Mouse (Mus musculus) MEL-GATA-1-ER (cell line): Measurements from ENCODE around the gene Cyb5r1.

Experiments used
- DNase-seq: peaks from one replicate; pipeline ENCODE4 v3.0.0-alpha.2; 2012; ENCODE audit warnings: low read depth; ENCODE audit errors: extremely low read depth

The Cyb5r1 gene

GRCm38 (mm10) chr1:134405509-134406413 is at the start of gene Cyb5r1:
Gene Cyb5r1, plus strand, starts transcription at chr1:134405559.
- DNase-seq: peak; percentile 76

- DNase-seq: no peak
These were observed 47.9 kb upstream of the Cyb5r1 start for GRCm38 (mm10) chr1:134357461-134357860.

GRCm38 (mm10) chr1:134360656-134361055 is 44.7 kb upstream of the Cyb5r1 start:
- DNase-seq: peak; percentile 16

GRCm38 (mm10) chr1:134361195-134361856 is 44.0 kb upstream of the Cyb5r1 start:
- DNase-seq: no peak

GRCm38 (mm10) chr1:134361857-134362212 is 43.5 kb upstream of the Cyb5r1 start, which contains the start of gene Tmem183a:
Gene Tmem183a, minus strand, starts transcription at chr1:134361979.
- peak; percentile 78 for DNase-seq

- DNase-seq: no peak
These were observed 42.2 kb upstream of the Cyb5r1 start for GRCm38 (mm10) chr1:134363194-134363593.

- no peak for DNase-seq
These were observed 39.9 kb upstream of the Cyb5r1 start for GRCm38 (mm10) chr1:134365491-134365890.

GRCm38 (mm10) chr1:134368777-134369337 is 36.5 kb upstream of the Cyb5r1 start:
- DNase-seq: peak; percentile 33

- no peak for DNase-seq
These were observed 31.2 kb upstream of the Cyb5r1 start for GRCm38 (mm10) chr1:134374124-134374523.

GRCm38 (mm10) chr1:134381051-134381450 is 24.3 kb upstream of the Cyb5r1 start:
- DNase-seq: no peak

- no peak for DNase-seq
These were observed 23.3 kb upstream of the Cyb5r1 start for GRCm38 (mm10) chr1:134381795-134382625.

GRCm38 (mm10) chr1:134384581-134384980 is 20.8 kb upstream of the Cyb5r1 start:
- DNase-seq: no peak

GRCm38 (mm10) chr1:134385176-134385575 is 20.2 kb upstream of the Cyb5r1 start:
- DNase-seq: no peak

- no peak for DNase-seq
These were observed 19.7 kb upstream of the Cyb5r1 start, which contains the start of gene 4933406M09Rik for GRCm38 (mm10) chr1:134385666-134386065. Gene 4933406M09Rik, plus strand, starts transcription at chr1:134385940.

- no peak for DNase-seq
These were observed 11.5 kb upstream of the Cyb5r1 start for GRCm38 (mm10) chr1:134393827-134394226.

- DNase-seq: no peak
These were observed 7.1 kb upstream of the Cyb5r1 start for GRCm38 (mm10) chr1:134398210-134398609.

- no peak for DNase-seq
These were observed 5.6 kb upstream of the Cyb5r1 start for GRCm38 (mm10) chr1:134399735-134400134.

GRCm38 (mm10) chr1:134406414-134406771 is 1.0 kb downstream of the Cyb5r1 start:
- peak; percentile 39 for DNase-seq

- DNase-seq: no peak
These were observed 2.7 kb downstream of the Cyb5r1 start for GRCm38 (mm10) chr1:134408080-134408479.

GRCm38 (mm10) chr1:134411706-134412629 is 6.6 kb downstream of the Cyb5r1 start:
- DNase-seq: no peak
